Mouse (Mus musculus) hindbrain, postnatal 0 days (tissue): ENCODE results near the gene Map2. TPM values are rescaled to one million over a fixed set of nuclear protein-coding genes. Genes with fewer than 3 reads are reported as not detected.
A peak's percentile ranks its signal among the peaks of the same experiment; 100 is the strongest.

Experiments
- ATAC-seq: fragments of 200-750 bp; cut with Nextera tagmentation; 2 replicates; pipeline ENCODE4 v1.8.0; 2017; ENCODE audit warnings: mild to moderate bottlenecking, moderate TSS enrichment, moderate library complexity
- DNase-seq: peaks from one replicate; pipeline ENCODE4 v3.0.0-alpha.2; 2015; ENCODE audit warnings: low spot score
- H3K27ac ChIP-seq: fragments of 300-500 bp; sonication (generic); 2 replicates; pipeline ENCODE4 v1.5.1; 2014; ENCODE audit warnings: mild to moderate bottlenecking
- H3K27me3 ChIP-seq: fragments of 300-500 bp; sonication (generic); 2 replicates; pipeline ENCODE4 v1.6.1; 2014; ENCODE audit warnings: low read length, mixed read lengths; ENCODE audit not compliant: insufficient read depth
- H3K36me3 ChIP-seq: fragments of 300-500 bp; sonication (generic); 2 replicates; pipeline ENCODE4 v1.6.1; 2014; ENCODE audit warnings: low read length, mixed read lengths; ENCODE audit not compliant: insufficient read depth
- H3K4me1 ChIP-seq: fragments of 300-500 bp; sonication (generic); 2 replicates; pipeline ENCODE4 v1.6.1; 2014; ENCODE audit warnings: antibody characterized with exemption, low read length, mixed read lengths; ENCODE audit not compliant: insufficient read depth
- H3K4me2 ChIP-seq: fragments of 300-500 bp; sonication (generic); 2 replicates; pipeline ENCODE4 v1.6.1; 2014; ENCODE audit warnings: low read depth, mild to moderate bottlenecking, low read length, moderate library complexity, mixed read lengths
- H3K4me3 ChIP-seq: fragments of 300-500 bp; sonication (generic); 2 replicates; pipeline ENCODE4 v1.5.1; 2014; ENCODE audit warnings: low read length
- H3K9ac ChIP-seq: fragments of 300-500 bp; sonication (generic); replicated peaks from 2 replicates; pipeline ENCODE4 v1.6.1; 2014; ENCODE audit warnings: mild to moderate bottlenecking, low read length, moderate library complexity, mixed read lengths
- H3K9me3 ChIP-seq: fragments of 300-500 bp; sonication (generic); 2 replicates; pipeline ENCODE4 v1.6.1; 2016; ENCODE audit warnings: low read length, mixed read lengths
- CTCF ChIP-seq: IDR thresholded peaks from 2 replicates; pipeline ENCODE4 v1.5.1; 2016; ENCODE audit warnings: antibody characterized with exemption, control low read depth, low read depth
- WGBS: fragments of 180-500 bp; shearing (Covaris S2); extraction: QIAGEN DNeasy Blood & Tissue Kit; methylation state at CpG from one replicate; pipeline ENCODE4 v1.1.7; 2014; 5-methylcytosine and 5-hydroxymethylcytosine counted together
- polyA plus RNA-seq: library from polyadenylated mRNA; unstranded; fragments of >200 nt; fragmentation: Nextera tagmentation; extraction: Ambion mirVana; gene quantifications from 2 replicates; pipeline ENCODE4 v1.2.1, GENCODE M21; 2015
- total RNA-seq: library from RNA; depleted of rRNA; stranded (reverse); fragments of >200 nt; gene quantifications from 2 replicates; pipeline ENCODE4 v1.2.3, GENCODE M21; 2014

The Map2 gene
- total and polyA plus RNA-seq, 2 experiments from 2014 or later: 289 to 1,101 TPM

DNA sequence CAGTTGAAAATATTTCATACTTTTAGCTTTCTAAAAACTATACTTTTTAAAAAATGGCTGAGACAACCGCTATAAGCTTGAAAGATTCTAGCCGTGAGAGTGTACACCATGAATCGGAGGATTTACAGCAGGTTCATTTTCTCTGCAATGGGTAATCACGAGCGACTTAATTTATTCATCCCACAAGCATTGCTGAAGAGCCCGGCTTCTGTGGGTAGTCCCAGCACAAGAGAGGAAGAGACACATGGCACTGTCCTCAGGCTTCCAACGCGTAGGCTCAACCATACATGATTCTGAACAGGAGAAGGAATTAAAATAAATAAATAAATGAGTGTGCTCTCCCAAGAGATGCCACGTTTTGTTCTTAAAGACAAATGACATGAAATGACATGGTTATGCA lies 148.4 kb downstream of the Map2 start:
- H3K4me2 ChIP-seq: peak overlapping the region; percentile 62
- H3K36me3 ChIP-seq: no peaks in the 10 kb centered on the region
- WGBS: 21% methylated on average over 9 of the region's 9 CpGs
- H3K4me3 ChIP-seq: peak overlapping the region; percentile 62
- peak overlapping the region; percentile 94 for H3K27ac ChIP-seq
- peaks cover 14% of the 10 kb centered on the region; the same call in 1 of the 2 replicates for H3K4me1 ChIP-seq
- H3K27me3 ChIP-seq: no peaks in the 10 kb centered on the region
- DNase-seq (peak; percentile 75), ATAC-seq (peak; percentile 74)
- no peaks in the 10 kb centered on the region for H3K9me3 ChIP-seq
- peak overlapping the region; percentile 82 for H3K9ac ChIP-seq
- TF ChIP-seq CTCF: no peak

DNA sequence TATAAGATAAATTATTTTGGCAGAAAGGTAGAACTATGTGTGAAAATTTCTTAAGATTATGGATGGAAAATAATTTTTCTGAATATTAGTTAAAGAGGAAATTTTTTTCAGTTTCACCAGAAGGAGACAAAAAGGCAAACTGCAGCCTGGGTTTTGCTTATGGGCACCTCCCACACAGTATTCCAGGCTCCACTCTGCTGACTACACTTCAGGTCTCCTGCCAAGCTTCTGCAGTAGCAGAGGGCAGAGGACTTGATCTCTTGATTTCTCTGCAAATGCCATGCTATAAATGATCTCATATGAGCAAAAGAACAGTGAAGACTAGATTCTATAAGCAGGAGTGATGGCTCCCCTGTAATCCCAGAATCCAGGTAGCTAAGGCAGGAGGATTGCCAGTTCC lies 149.9 kb downstream of the Map2 start:
- H3K36me3 ChIP-seq: no peaks in the 10 kb centered on the region; the same call in 1 of the 2 replicates
- peak overlapping the region; percentile 62 for H3K4me2 ChIP-seq
- H3K4me3 ChIP-seq: peak overlapping the region; percentile 62
- H3K9ac ChIP-seq: peak overlapping the region; percentile 38; the same call in 1 of the 2 replicates
- H3K9me3 ChIP-seq: no peaks in the 10 kb centered on the region
- H3K4me1 ChIP-seq: peaks cover 16% of the 10 kb centered on the region; the same call in 1 of the 2 replicates
- H3K27me3 ChIP-seq: no peaks in the 10 kb centered on the region
- DNase-seq (peak; percentile 27), ATAC-seq (no peak)
- TF ChIP-seq CTCF: no peak
- no peak overlapping the region for H3K27ac ChIP-seq

GRCm38 (mm10) chr1:66328996-66329395 lies 153.9 kb downstream of the Map2 start:
- H3K27me3 ChIP-seq: no peaks in the 10 kb centered on the region
- ATAC-seq (no peak), DNase-seq (no peak)
- no peak overlapping the region for H3K4me3 ChIP-seq
- H3K27ac ChIP-seq: no peak overlapping the region
- TF ChIP-seq CTCF: no peak
- no peaks in the 10 kb centered on the region; the same call in 1 of the 2 replicates for H3K36me3 ChIP-seq
- peaks cover 10% of the 10 kb centered on the region; the same call in 1 of the 2 replicates for H3K4me1 ChIP-seq
- H3K4me2 ChIP-seq: no peak overlapping the region
- WGBS: 35% methylated on average over 6 of the region's 6 CpGs
- no peak overlapping the region for H3K9ac ChIP-seq
- no peaks in the 10 kb centered on the region for H3K9me3 ChIP-seq

- H3K9ac ChIP-seq: no peak overlapping the region
- H3K4me1 ChIP-seq: peaks cover 10% of the 10 kb centered on the region; the same call in 1 of the 2 replicates
- DNase-seq (no peak), ATAC-seq (no peak)
- no peak overlapping the region for H3K4me2 ChIP-seq
- H3K27me3 ChIP-seq: no peaks in the 10 kb centered on the region
- TF ChIP-seq CTCF: no peak
- no peak overlapping the region for H3K27ac ChIP-seq
- H3K4me3 ChIP-seq: no peak overlapping the region
- H3K9me3 ChIP-seq: no peaks in the 10 kb centered on the region
- no peaks in the 10 kb centered on the region; the same call in 1 of the 2 replicates for H3K36me3 ChIP-seq
Observed at GRCm38 (mm10) chr1:66329534-66329933, 154.5 kb downstream of the Map2 start.

DNA sequence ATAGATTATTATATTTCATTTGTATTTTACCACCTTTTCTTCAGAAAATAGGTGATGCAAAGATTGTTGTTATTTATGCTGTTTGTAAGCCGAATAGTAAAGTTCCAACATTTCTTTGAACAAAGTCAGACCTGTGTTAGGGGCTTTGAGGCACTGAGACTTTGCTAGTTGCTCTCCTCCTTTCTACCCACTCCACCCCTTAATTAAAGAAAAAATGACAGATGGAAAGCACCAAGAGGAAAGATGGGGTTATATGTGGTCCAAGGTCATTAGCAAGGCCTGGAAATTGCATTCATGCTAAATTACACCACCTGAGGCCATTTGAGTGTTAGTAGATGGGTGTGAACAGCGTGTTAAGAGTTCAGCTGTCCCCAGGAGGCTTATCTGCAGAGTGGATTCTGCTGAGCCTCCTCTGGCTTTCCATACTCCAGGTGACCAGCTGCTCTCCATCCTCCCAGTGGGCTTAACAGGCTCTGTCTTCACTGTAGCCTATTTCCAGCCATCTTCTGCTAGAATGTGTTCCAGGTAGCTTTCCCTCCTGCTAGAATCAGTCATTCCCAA lies 160.7 kb downstream of the Map2 start:
- Histone ChIP-seq H3K27ac (no peak overlapping the region), H3K4me2 (no peak overlapping the region), H3K27me3 (no peaks in the 10 kb centered on the region), H3K36me3 (peaks cover 4% of the 10 kb centered on the region; the same call in 1 of the 2 replicates), H3K9ac (no peak overlapping the region), H3K9me3 (no peaks in the 10 kb centered on the region), H3K4me3 (no peak overlapping the region), H3K4me1 (no peaks in the 10 kb centered on the region)
- WGBS: 61% methylated on average over 2 of the region's 2 CpGs
- no peak for DNase-seq
- no peak for TF ChIP-seq CTCF
- ATAC-seq: no peak

DNA sequence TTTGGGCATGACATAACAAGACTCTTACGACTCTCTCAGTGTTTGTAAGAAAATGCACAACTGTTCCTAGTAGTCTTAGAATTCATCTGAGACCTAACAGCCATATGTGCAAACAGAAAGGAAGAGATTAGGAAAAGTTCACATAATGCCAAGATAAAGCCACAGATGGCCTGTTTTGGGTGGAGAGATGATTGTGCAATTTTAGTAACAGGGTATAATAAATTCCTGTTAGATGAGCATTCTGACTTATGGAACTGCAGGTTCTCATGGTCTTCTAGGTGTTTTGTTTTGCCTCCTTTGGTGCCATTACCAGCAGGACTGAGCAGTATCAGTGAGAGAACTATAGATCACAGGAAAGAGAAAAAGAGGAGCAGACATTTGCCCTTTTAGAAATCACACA lies 164.1 kb downstream of the Map2 start:
- no peak overlapping the region for H3K4me3 ChIP-seq

DNA sequence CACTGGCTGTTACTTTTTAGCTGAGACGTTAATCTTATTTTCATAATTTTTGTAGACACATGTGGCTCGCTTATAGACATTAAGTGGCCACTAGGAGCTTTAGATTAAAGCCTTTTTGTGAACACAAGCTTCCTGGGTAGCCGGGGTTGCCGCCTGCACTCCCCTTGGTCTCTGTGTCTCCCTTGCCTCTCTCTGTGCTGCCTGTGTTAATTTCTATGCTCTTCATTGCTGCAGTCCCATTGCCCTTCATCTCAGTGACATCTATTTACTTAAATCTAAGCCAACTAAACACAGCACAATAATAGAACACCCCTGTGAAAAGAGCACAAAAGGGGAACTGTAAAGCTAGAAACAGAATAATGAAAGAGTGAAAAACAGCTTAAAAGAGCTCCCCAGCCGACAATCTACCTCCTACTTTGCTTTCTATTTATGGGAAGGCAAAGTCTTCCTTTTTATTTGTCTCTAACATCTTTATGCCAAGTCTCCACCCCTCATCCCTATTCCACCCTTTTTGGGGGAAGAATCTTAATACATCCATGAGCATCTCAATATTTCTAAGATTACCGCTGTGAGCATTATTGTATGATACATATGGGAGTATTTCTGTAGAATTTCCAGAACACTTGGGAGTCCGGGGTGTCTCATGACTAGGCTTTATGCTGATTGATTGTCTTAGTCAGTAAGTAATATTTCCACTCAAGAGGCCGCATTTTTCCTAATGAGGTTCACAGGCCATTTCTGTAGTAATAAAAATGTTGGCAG lies 173.5 kb downstream of the Map2 start:
- H3K4me2 ChIP-seq: no peak overlapping the region
- H3K9me3 ChIP-seq: no peaks in the 10 kb centered on the region
- DNase-seq (no peak), ATAC-seq (peak; percentile 34; the same call in 1 of the 2 replicates)
- H3K9ac ChIP-seq: no peak overlapping the region
- H3K27me3 ChIP-seq: no peaks in the 10 kb centered on the region
- peak overlapping the region; percentile 43; the same call in 1 of the 2 replicates for H3K27ac ChIP-seq
- H3K36me3 ChIP-seq: no peaks in the 10 kb centered on the region
- H3K4me3 ChIP-seq: no peak overlapping the region
- peaks cover 8% of the 10 kb centered on the region; the same call in 1 of the 2 replicates for H3K4me1 ChIP-seq
- 30% methylated on average over 8 of the region's 8 CpGs for WGBS
- TF ChIP-seq CTCF: no peak

More for the DNA sequence above, 164.1 kb downstream of the Map2 start:
- H3K9ac ChIP-seq: no peak overlapping the region
- no peak overlapping the region for H3K27ac ChIP-seq
- DNase-seq: no peak
- no peaks in the 10 kb centered on the region for H3K27me3 ChIP-seq
- ATAC-seq: no peak
- no peak for TF ChIP-seq CTCF
- no peaks in the 10 kb centered on the region for H3K4me1 ChIP-seq
- peaks cover 4% of the 10 kb centered on the region; the same call in 1 of the 2 replicates for H3K36me3 ChIP-seq
- 60% methylated on average over 1 of the region's 1 CpGs for WGBS
- no peaks in the 10 kb centered on the region for H3K9me3 ChIP-seq
- H3K4me2 ChIP-seq: no peak overlapping the region
